Mouse (Mus musculus) C2C12 (cell line): ENCODE results near the gene Trim46.
A peak's percentile ranks its signal among the peaks of the same experiment; 100 is the strongest.

ENCODE experiments used
- CTCF ChIP-seq: IDR thresholded peaks from one replicate; pipeline ENCODE4 v1.5.1; 2011; ENCODE audit not compliant: control insufficient read depth, insufficient read depth, insufficient read length
- MAX ChIP-seq: IDR thresholded peaks from one replicate; pipeline ENCODE4 v1.6.1; 2011; ENCODE audit warnings: mild to moderate bottlenecking, control low read depth

- TF ChIP-seq CTCF (peak; percentile 23), MAX (no peak)
These were observed 2.5 kb downstream of the Trim46 start for GRCm38 (mm10) chr3:89243609-89244008.
